Mouse (Mus musculus) ES-Bruce4 (cell line): ENCODE results near the gene Hexim1. TPM values are rescaled to one million over a fixed set of nuclear protein-coding genes. Genes with fewer than 3 reads are reported as not detected.

ENCODE experiments used
- H3K27ac ChIP-seq: 2 replicates; pipeline ENCODE4 v1.5.1; 2012; ENCODE audit warnings: low read length, inconsistent platforms; ENCODE audit not compliant: insufficient read depth
- H3K27me3 ChIP-seq: 2 replicates; pipeline ENCODE4 v1.6.1; 2012; ENCODE audit warnings: mild to moderate bottlenecking, low read length, inconsistent platforms; ENCODE audit not compliant: control insufficient read depth, poor library complexity, insufficient read depth, severe bottlenecking
- H3K36me3 ChIP-seq: 2 replicates; pipeline ENCODE4 v1.6.1; 2012; ENCODE audit warnings: inconsistent platforms, mild to moderate bottlenecking, low read length, moderate library complexity; ENCODE audit not compliant: control insufficient read depth, poor library complexity, insufficient read depth, severe bottlenecking
- H3K4me1 ChIP-seq: one replicate; pipeline ENCODE4 v1.8.1; 2011; ENCODE audit warnings: low read length; ENCODE audit not compliant: control insufficient read depth, insufficient read depth
- H3K4me3 ChIP-seq: 2 replicates; pipeline ENCODE4 v1.5.1; 2011; ENCODE audit warnings: low read depth, mild to moderate bottlenecking, low read length
- H3K9ac ChIP-seq: 2 replicates; pipeline ENCODE4 v1.6.1; 2012; ENCODE audit warnings: low read depth, mild to moderate bottlenecking, inconsistent platforms; ENCODE audit not compliant: poor library complexity, severe bottlenecking
- H3K9me3 ChIP-seq: replicated peaks from 2 replicates; pipeline ENCODE4 v1.6.1; 2012; ENCODE audit warnings: mild to moderate bottlenecking, low read length, inconsistent platforms; ENCODE audit not compliant: control insufficient read depth, poor library complexity, insufficient read depth, severe bottlenecking
- CTCF ChIP-seq: IDR thresholded peaks from one replicate; pipeline ENCODE4 v1.8.1; 2011; ENCODE audit warnings: low read depth, low read length
- EP300 ChIP-seq: IDR thresholded peaks from 2 replicates; pipeline ENCODE4 v1.6.1; 2011; ENCODE audit warnings: low read depth, low read length; ENCODE audit not compliant: insufficient read depth
- POLR2A ChIP-seq: IDR thresholded peaks from one replicate; pipeline ENCODE4 v1.8.1; 2011; ENCODE audit warnings: low read length; ENCODE audit not compliant: insufficient read depth
- polyA plus RNA-seq: library from polyadenylated mRNA; stranded (reverse); fragments of >200 nt; gene quantifications from 2 replicates; pipeline ENCODE4 v1.2.4, GENCODE M21; 2011; ENCODE audit warnings: low read depth; ENCODE audit not compliant: missing spikeins, insufficient read depth, insufficient read length

Gene Hexim1
- polyA plus RNA-seq, 1 experiment = 17.2 TPM

- Histone ChIP-seq H3K9ac (peak overlapping the region; percentile 67), H3K36me3 (no peaks in the 10 kb centered on the region), H3K27me3 (no peaks in the 10 kb centered on the region), H3K4me3 (peak overlapping the region; percentile 80), H3K9me3 (no peaks in the 10 kb centered on the region), H3K4me1 (no peaks in the 10 kb centered on the region), H3K27ac (0 out of 2 replicates have a peak overlapping the region, but pooled peaks have one; percentile 14)
- TF ChIP-seq POLR2A = no peak
- no peak for TF ChIP-seq EP300
- TF ChIP-seq CTCF = no peak
Measured at GRCm38 (mm10) chr11:103101866-103102501, 14.0 kb upstream of the Hexim1 start.

DNA sequence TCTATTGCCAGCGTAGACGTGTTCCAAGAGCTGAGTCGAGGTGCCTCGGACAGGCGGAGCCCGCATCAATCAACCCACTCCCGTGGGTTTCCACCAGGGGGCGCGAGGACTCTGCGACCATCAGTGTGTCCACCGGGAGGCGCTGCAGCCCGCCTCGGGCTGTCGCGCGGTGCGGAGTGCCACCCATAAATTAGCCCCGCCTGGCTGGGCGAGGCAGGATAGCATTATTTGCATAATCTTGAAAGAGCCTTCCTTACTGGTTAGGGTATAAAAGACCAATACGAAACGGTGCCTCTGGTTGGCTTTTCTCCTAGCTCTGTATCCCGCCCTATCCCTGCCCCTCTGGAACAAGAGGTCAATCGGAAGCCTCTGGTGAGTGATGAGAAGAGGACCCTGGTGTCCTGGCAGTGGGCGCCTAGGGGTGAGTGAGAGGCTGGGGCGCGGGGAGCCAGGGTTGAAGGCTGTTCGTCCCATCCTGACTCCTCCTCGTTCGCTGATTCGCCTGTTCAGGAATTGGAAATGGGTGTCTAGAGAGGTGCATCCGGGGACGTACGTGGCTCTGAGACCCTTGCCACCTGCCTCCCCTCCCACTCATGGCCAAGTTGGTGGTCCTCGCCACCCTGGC lies 13.2 kb upstream of the Hexim1 start:
- no peaks in the 10 kb centered on the region for H3K9me3 ChIP-seq
- H3K4me1 ChIP-seq = no peaks in the 10 kb centered on the region
- H3K9ac ChIP-seq = peak overlapping the region; percentile 67
- no peak overlapping the region for H3K27ac ChIP-seq
- peak; percentile 100 for TF ChIP-seq CTCF
- peak; percentile 34 for TF ChIP-seq POLR2A
- peak; percentile 65; the same call in 1 of the 2 replicates for TF ChIP-seq EP300
- no peaks in the 10 kb centered on the region for H3K36me3 ChIP-seq
- H3K27me3 ChIP-seq = no peaks in the 10 kb centered on the region
- H3K4me3 ChIP-seq = peak overlapping the region; percentile 52

DNA sequence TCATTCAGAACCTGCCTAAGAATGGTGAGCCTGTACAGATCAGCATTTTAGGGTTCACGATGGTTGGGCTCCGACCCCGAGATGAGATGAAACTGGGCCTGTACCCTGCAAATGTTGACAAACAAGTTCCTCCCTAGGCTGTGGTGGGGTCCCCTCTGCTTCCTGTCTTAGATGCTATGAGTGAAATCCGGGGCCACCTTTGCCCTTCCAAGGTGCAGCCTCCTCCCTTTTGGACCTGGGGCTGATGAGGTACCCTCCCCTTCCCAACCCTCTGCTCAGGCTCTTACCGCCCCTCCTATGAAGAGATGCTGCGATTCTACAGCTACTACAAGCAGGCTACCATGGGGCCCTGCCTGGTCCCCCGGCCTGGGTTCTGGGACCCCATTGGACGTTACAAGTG lies 12.4 kb upstream of the Hexim1 start:
- no peaks in the 10 kb centered on the region for H3K36me3 ChIP-seq
- H3K4me3 ChIP-seq = no peak overlapping the region
- TF ChIP-seq EP300 = no peak
- TF ChIP-seq CTCF = no peak
- no peak for TF ChIP-seq POLR2A
- no peak overlapping the region; the same call in 1 of the 2 replicates for H3K9ac ChIP-seq
- no peak overlapping the region for H3K27ac ChIP-seq
- no peaks in the 10 kb centered on the region for H3K27me3 ChIP-seq
- no peaks in the 10 kb centered on the region for H3K9me3 ChIP-seq
- H3K4me1 ChIP-seq = no peaks in the 10 kb centered on the region

DNA sequence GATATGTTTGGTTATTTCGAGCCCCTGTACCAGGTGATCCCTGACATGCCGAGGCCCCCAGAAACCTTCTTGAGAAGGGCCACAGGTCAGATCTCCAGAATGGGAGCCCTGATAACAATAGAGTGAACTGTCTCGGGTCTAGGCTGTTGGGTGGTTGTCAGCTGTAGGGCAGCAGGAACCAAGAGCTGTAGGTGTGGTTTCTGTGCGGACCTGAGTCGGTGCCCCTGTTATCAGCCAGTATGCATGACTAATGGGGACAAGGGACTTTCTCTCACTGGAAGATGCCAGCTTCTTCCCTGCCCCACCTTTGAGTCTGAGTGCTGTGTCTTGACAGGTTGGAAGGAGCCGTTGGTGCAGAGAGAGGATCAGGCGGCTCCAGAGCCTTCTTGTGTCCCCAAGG lies 11.6 kb upstream of the Hexim1 start:
- no peaks in the 10 kb centered on the region for H3K9me3 ChIP-seq
- no peaks in the 10 kb centered on the region for H3K4me1 ChIP-seq
- no peak for TF ChIP-seq CTCF
- TF ChIP-seq EP300 = no peak
- TF ChIP-seq POLR2A = no peak
- no peak overlapping the region for H3K9ac ChIP-seq
- no peak overlapping the region for H3K27ac ChIP-seq
- H3K36me3 ChIP-seq = 0 out of 2 replicates have a peak, but pooled peaks cover 3% of the 10 kb centered on the region
- no peak overlapping the region for H3K4me3 ChIP-seq
- H3K27me3 ChIP-seq = no peaks in the 10 kb centered on the region

DNA sequence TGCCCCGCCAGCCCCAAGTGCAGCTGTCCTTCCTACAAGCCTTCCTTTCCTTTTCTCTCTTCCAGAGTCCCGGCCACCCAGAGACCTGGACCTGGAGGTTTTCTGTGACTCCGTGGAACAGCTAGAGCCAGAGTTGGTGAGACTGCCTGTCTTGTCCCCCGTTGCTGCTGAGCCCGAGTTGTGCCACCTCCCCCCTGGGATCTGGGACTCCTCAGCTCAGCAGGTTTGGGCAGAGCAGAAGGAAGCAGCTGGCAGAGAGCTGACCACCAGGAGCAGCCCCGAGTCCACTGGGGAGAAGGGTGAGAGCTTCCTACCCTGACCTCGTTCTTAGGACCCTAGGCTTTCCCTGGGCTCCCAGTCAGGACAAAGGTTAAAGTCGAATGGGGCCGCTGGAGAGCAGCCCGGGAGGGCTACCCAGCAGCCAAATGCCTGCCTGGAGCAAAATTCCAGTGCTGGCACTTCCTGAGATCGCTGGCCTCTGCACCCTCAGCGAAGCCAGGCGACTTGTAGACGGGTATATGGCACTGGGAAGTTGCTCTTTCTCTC lies 10.8 kb upstream of the Hexim1 start:
- TF ChIP-seq POLR2A = no peak
- TF ChIP-seq CTCF = no peak
- TF ChIP-seq EP300 = no peak
- no peaks in the 10 kb centered on the region for H3K27me3 ChIP-seq
- no peaks in the 10 kb centered on the region for H3K9me3 ChIP-seq
- no peaks in the 10 kb centered on the region for H3K4me1 ChIP-seq
- H3K27ac ChIP-seq = no peak overlapping the region
- no peak overlapping the region for H3K9ac ChIP-seq
- H3K4me3 ChIP-seq = no peak overlapping the region
- H3K36me3 ChIP-seq = 0 out of 2 replicates have a peak, but pooled peaks cover 3% of the 10 kb centered on the region

DNA sequence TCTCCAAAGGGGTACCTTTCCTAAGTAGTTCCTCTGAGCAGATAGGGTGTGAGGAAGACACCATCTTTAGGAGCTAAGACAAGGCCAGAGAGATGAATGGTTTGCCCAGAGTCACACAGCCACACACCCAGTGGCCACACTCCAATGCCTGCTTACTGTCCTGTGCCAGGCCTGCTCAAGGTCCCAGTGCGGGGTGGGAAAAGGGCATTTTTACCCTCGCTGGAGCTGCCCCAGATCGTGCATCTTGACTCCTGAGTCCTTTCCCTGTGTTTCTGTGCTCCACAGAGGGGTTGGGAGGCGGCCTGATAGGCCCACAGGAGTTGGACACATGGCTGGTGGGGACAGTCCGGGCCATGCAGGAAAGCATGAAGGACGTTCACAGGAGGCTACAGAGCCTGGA lies 10.2 kb upstream of the Hexim1 start:
- H3K27me3 ChIP-seq = no peaks in the 10 kb centered on the region
- no peaks in the 10 kb centered on the region for H3K4me1 ChIP-seq
- H3K36me3 ChIP-seq = 0 out of 2 replicates have a peak, but pooled peaks cover 3% of the 10 kb centered on the region
- no peak overlapping the region for H3K9ac ChIP-seq
- no peak overlapping the region for H3K4me3 ChIP-seq
- H3K27ac ChIP-seq = no peak overlapping the region
- H3K9me3 ChIP-seq = no peaks in the 10 kb centered on the region
- TF ChIP-seq CTCF (no peak), POLR2A (no peak)
